Mouse (Mus musculus): ENCODE measurements around the gene Map3k11. TPM values are rescaled to one million over a fixed set of nuclear protein-coding genes. Genes with fewer than 3 reads are reported as not detected.
"Not testable (repeated sequence)": the region's sequence is repeated elsewhere in the genome, so short reads cannot be mapped to it uniquely, and the experiment has no call there.

The Map3k11 gene
- total and polyA plus RNA-seq, 3 experiments = 22.5 to 38.3 TPM; not detected in 1

GRCm38 (mm10) chr19:5686437-5686836 is 2.1 kb upstream of the Map3k11 start:
- Histone ChIP-seq H3K27ac (ENCODE audit: control insufficient read depth, low read depth, low read length) (no peak overlapping the region), H3K79me2 (ENCODE audit: control insufficient read depth, insufficient read depth, low read length, poor library complexity) (peaks cover 29% of the 10 kb centered on the region), H3K4me1 (ENCODE audit: control insufficient read depth in 1 of 2, insufficient read depth in 2 of 2, low read length in 2 of 2) (peaks cover 2 to 15% of the 10 kb centered on the region in 2 experiments; a peak in 3 of 4 replicates), H3K4me3 (ENCODE audit: control insufficient read depth in 1 of 2, insufficient read depth in 1 of 2, low read depth in 2 of 2, low read length in 2 of 2) (no peak overlapping the region), H3K9ac (ENCODE audit: control insufficient read depth, low read depth, low read length, poor library complexity, severe bottlenecking) (no peak overlapping the region), H3K9me3 (replicated peaks; ENCODE audit: insufficient read depth, low read length) (no peaks in the 10 kb centered on the region), H3K27me3 (ENCODE audit: control insufficient read depth in 1 of 2, insufficient read depth in 2 of 2, low read length in 2 of 2) (no peaks in the 10 kb centered on the region), H3K36me3 (ENCODE audit: control insufficient read depth in 1 of 2, insufficient read depth in 2 of 2, low read length in 2 of 2) (peaks cover 2 to 5% of the 10 kb centered on the region in 2 experiments; a peak in 1 of 4 replicates)
- no peak for DNase-seq (ENCODE audit: low read depth, low spot score)
- TF ChIP-seq BHLHE40 (IDR thresholded peaks at IDR 0.05; ENCODE audit: borderline replicate concordance, low read depth, low read length) (no peak), ZKSCAN1 (IDR thresholded peaks at IDR 0.05; ENCODE audit: low read depth, low read length) (no peak), RCOR1 (IDR thresholded peaks at IDR 0.05; ENCODE audit: low read depth, low read length) (no peak), NRF1 (IDR thresholded peaks at IDR 0.05; ENCODE audit: insufficient read depth, low read depth, low read length, poor library complexity, severe bottlenecking) (no peak), MXI1 (IDR thresholded peaks at IDR 0.05; ENCODE audit: low read depth, low read length) (no peak), POLR2AphosphoS2 (IDR thresholded peaks at IDR 0.05; ENCODE audit: low read length) (no peak), EP300 (IDR thresholded peaks at IDR 0.05; ENCODE audit: low read depth in 1 of 2, low read length in 2 of 2) (no peak), MAZ (IDR thresholded peaks at IDR 0.05; ENCODE audit: low read depth, low read length) (no peak), CHD1 (IDR thresholded peaks at IDR 0.05; ENCODE audit: low read depth, low read length) (no peak), CTCF (IDR thresholded peaks at IDR 0.05 in 2 of 3, conservative IDR thresholded peaks at IDR 0.05 in 1 of 3; ENCODE audit: control insufficient read depth in 1 of 3, insufficient read depth in 1 of 3, low read depth in 2 of 3, low read length in 3 of 3, poor library complexity in 1 of 3, severe bottlenecking in 1 of 3) (no peak), USF1 (IDR thresholded peaks at IDR 0.05; ENCODE audit: low read depth, low read length) (no peak), ZC3H11A (IDR thresholded peaks at IDR 0.05; ENCODE audit: low read depth, low read length) (no peak), MAX (IDR thresholded peaks at IDR 0.05; ENCODE audit: low read length) (no peak), ZMIZ1 (IDR thresholded peaks at IDR 0.05; ENCODE audit: low read depth, low read length) (no peak), HCFC1 (IDR thresholded peaks at IDR 0.05; ENCODE audit: low read depth, low read length) (no peak), UBTF (IDR thresholded peaks at IDR 0.05; ENCODE audit: borderline replicate concordance, insufficient read depth, low read depth, low read length) (no peak), GABPA (IDR thresholded peaks at IDR 0.05; ENCODE audit: low read depth, low read length) (no peak), TBP (IDR thresholded peaks at IDR 0.05; ENCODE audit: low read depth, low read length) (no peak), MYB (IDR thresholded peaks at IDR 0.05; ENCODE audit: low read depth, low read length) (no peak)

- H3K9ac ChIP-seq (ENCODE audit: control insufficient read depth, low read depth, low read length, poor library complexity, severe bottlenecking); DNase-seq (ENCODE audit: low read depth, low spot score); H3K27ac ChIP-seq (ENCODE audit: control insufficient read depth, low read depth, low read length); H3K9me3 ChIP-seq (replicated peaks; ENCODE audit: insufficient read depth, low read length); H3K36me3 ChIP-seq (ENCODE audit: control insufficient read depth in 1 of 2, insufficient read depth in 2 of 2, low read length in 2 of 2); H3K4me3 ChIP-seq (ENCODE audit: control insufficient read depth in 1 of 2, insufficient read depth in 1 of 2, low read depth in 2 of 2, low read length in 2 of 2); H3K27me3 ChIP-seq (ENCODE audit: control insufficient read depth in 1 of 2, insufficient read depth in 2 of 2, low read length in 2 of 2): not testable (repeated sequence)
- H3K79me2 ChIP-seq (ENCODE audit: control insufficient read depth, insufficient read depth, low read length, poor library complexity) = peaks cover 35% of the 10 kb centered on the region
- H3K4me1 ChIP-seq (ENCODE audit: control insufficient read depth in 1 of 2, insufficient read depth in 2 of 2, low read length in 2 of 2) = peaks cover 2 to 21% of the 10 kb centered on the region in 2 experiments; a peak in 3 of 4 replicates
These were observed 1.6 kb upstream of the Map3k11 start for GRCm38 (mm10) chr19:5686954-5687353.
